Mouse (Mus musculus): ENCODE results near the gene Psme4. TPM values are rescaled to one million over a fixed set of nuclear protein-coding genes. Genes with fewer than 3 reads are reported as not detected.

The Psme4 gene
- polyA plus RNA-seq, 1 experiment from 2014 or later: 17.0 TPM

DNA sequence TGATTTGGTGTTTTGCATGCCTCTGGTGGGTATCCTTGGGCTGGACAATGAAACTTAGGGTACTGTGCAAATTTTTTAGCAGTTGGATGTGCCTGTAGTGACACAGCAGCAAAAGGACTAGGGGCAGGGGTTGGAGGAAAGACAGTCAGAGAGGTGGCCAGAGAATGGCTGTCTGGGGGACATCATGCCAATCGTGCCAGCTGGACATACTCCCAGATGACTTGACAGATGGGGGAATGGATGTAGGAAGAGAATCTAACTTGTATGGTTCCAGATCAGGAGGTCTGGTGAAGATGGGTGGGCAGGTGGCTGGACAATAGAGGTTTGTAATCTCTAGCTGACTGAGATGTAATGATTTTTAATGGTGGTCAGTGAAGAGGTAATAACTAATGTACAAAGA, 6.5 kb upstream of the Psme4 start:
- no peaks in the 10 kb centered on the region for H3K4me1 ChIP-seq (replicated peaks; ENCODE audit: insufficient read depth, low read length)
- no peak for TF ChIP-seq CTCF (IDR thresholded peaks at IDR 0.05; ENCODE audit: low read depth)
- no peak overlapping the region for H3K9ac ChIP-seq (ENCODE audit: low read depth, low read length)
- no peaks in the 10 kb centered on the region for H3K36me3 ChIP-seq (ENCODE audit: insufficient read depth, low read length)
- H3K27ac ChIP-seq: no peak overlapping the region
- ATAC-seq (replicated peaks; ENCODE audit: low FRiP score, low read depth) (no peak), DNase-seq (ENCODE audit: low spot score) (no peak)
- no peaks in the 10 kb centered on the region for H3K9me3 ChIP-seq (replicated peaks; ENCODE audit: low read length)
- no peak overlapping the region for H3K4me2 ChIP-seq (ENCODE audit: low read length)
- WGBS: 89% methylated on average over 1 of the region's 1 CpGs
- no peak overlapping the region for H3K4me3 ChIP-seq (replicated peaks; ENCODE audit: low read depth, low read length)
- H3K27me3 ChIP-seq (ENCODE audit: insufficient read depth, low read length): no peaks in the 10 kb centered on the region

DNA sequence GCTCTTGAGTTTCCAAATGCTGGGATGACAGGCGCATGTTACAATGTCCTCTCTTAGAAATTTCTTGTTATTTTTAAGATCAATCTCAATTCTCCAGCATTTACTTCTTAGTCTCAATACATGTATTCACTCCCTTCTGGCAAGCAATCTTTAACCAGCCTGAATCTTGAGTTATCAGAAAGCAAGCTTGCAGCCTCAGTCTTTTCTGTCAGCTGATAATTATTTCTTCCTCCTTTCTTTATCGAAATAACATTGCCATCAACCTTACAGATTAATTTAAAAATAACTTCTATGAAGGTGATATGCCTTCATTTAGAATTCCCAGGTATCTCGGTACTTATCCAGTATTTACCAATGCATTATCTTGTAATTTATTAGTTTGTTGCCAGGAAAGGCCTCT, 709 bp upstream of the Psme4 start:
- ATAC-seq (replicated peaks; ENCODE audit: low FRiP score, low read depth): no peak
- DNase-seq (ENCODE audit: low spot score): no peak
- Histone ChIP-seq H3K4me2 (ENCODE audit: low read length) (peak overlapping the region; percentile 81), H3K9me3 (replicated peaks; ENCODE audit: low read length) (no peaks in the 10 kb centered on the region), H3K4me3 (replicated peaks; ENCODE audit: low read depth, low read length) (peak overlapping the region; percentile 91; the same call in 1 of the 2 replicates), H3K9ac (ENCODE audit: low read depth, low read length) (peak overlapping the region; percentile 99; the same call in 1 of the 2 replicates), H3K4me1 (replicated peaks; ENCODE audit: insufficient read depth, low read length) (0 out of 2 replicates have a peak, but pooled peaks cover 11% of the 10 kb centered on the region), H3K27ac (0 out of 2 replicates have a peak overlapping the region, but pooled peaks have one; percentile 97), H3K27me3 (ENCODE audit: insufficient read depth, low read length) (no peaks in the 10 kb centered on the region), H3K36me3 (ENCODE audit: insufficient read depth, low read length) (no peaks in the 10 kb centered on the region)
- 80% methylated on average over 3 of the region's 3 CpGs for WGBS
- TF ChIP-seq CTCF (IDR thresholded peaks at IDR 0.05; ENCODE audit: low read depth): no peak

DNA sequence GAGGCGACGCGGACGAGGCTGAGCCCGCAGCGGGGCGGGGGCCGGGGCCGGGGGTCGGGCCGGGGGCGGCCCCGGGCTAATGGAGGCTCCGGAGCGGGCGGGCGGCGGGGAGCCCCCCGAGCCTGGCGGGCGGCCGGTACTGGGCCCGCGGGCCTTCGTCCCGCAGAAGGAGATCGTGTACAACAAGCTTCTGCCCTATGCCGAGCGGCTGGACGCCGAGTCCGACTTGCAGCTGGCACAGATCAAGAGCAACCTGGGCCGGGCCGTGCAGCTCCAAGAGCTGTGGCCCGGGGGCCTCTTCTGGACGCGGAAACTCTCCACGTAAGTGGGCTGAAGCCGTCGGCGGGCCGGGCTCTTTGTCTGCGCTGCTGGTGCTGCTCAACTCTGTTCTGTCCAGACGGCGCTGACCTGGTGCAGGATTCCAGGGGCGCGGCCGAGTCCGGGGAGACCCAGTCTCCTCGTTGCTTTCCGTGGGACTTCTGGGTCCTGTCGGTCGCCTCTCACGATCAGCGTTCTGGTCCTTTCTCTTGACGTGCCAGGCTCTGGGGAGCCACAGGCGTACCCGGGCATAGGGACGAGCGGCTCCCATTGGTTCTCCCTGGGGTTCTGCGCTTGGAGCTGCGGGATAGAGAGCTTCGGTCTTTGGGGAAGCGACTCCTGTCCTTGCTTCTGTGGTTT, 517 bp downstream of the Psme4 start:
- Histone ChIP-seq H3K36me3 (ENCODE audit: insufficient read depth, low read length) (no peaks in the 10 kb centered on the region), H3K27ac (peak overlapping the region; percentile 97), H3K4me1 (replicated peaks; ENCODE audit: insufficient read depth, low read length) (0 out of 2 replicates have a peak, but pooled peaks cover 11% of the 10 kb centered on the region), H3K27me3 (ENCODE audit: insufficient read depth, low read length) (no peaks in the 10 kb centered on the region), H3K9ac (ENCODE audit: low read depth, low read length) (peak overlapping the region; percentile 99), H3K4me3 (replicated peaks; ENCODE audit: low read depth, low read length) (peak overlapping the region; percentile 91), H3K4me2 (ENCODE audit: low read length) (peak overlapping the region; percentile 81), H3K9me3 (replicated peaks; ENCODE audit: low read length) (no peaks in the 10 kb centered on the region)
- under 1% methylated on average over 47 of the region's 64 CpGs for WGBS
- ATAC-seq (replicated peaks; ENCODE audit: low FRiP score, low read depth) (peak; percentile 77), DNase-seq (ENCODE audit: low spot score) (peak; percentile 62)
- no peak for TF ChIP-seq CTCF (IDR thresholded peaks at IDR 0.05; ENCODE audit: low read depth)

DNA sequence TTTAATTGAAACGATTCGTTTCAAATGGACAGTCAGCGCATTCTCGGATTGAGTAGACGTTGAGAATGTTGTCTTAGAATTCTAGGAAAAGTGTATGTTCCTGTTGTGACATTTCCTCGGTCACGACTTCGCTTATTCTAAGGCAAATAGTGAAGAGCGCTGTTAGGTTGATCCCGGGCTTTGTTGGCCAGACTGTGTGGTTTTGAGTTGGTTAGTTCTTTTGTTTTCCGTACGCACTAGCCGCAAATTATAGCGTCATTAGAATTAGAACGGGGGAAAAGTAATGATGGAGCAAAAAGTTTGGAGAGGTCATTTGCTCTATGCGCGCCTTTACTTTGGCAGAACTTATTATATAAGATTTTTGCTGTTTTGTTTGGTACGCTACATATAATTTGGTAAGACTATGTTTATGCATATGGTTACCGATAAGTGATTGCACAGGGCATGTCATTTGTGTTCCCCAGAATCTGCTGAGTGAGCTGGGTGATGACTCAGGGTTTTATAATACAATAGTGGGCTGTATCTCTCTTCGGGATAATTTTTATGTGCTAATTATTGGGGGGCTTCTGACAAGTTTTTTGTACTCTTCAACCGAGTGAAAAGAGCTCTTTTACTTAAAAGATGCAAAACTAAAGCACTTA, 1.4 kb downstream of the Psme4 start:
- ATAC-seq (replicated peaks; ENCODE audit: low FRiP score, low read depth) (no peak), DNase-seq (ENCODE audit: low spot score) (peak; percentile 39)
- Histone ChIP-seq H3K4me1 (replicated peaks; ENCODE audit: insufficient read depth, low read length) (peaks cover 15% of the 10 kb centered on the region; the same call in 1 of the 2 replicates), H3K4me3 (replicated peaks; ENCODE audit: low read depth, low read length) (peak overlapping the region; percentile 91), H3K4me2 (ENCODE audit: low read length) (peak overlapping the region; percentile 81), H3K27me3 (ENCODE audit: insufficient read depth, low read length) (no peaks in the 10 kb centered on the region), H3K9me3 (replicated peaks; ENCODE audit: low read length) (no peaks in the 10 kb centered on the region), H3K27ac (0 out of 2 replicates have a peak overlapping the region, but pooled peaks have one; percentile 97), H3K36me3 (ENCODE audit: insufficient read depth, low read length) (no peaks in the 10 kb centered on the region), H3K9ac (ENCODE audit: low read depth, low read length) (peak overlapping the region; percentile 99)
- TF ChIP-seq CTCF (IDR thresholded peaks at IDR 0.05; ENCODE audit: low read depth): no peak
- WGBS: 2% methylated on average over 21 of the region's 21 CpGs

DNA sequence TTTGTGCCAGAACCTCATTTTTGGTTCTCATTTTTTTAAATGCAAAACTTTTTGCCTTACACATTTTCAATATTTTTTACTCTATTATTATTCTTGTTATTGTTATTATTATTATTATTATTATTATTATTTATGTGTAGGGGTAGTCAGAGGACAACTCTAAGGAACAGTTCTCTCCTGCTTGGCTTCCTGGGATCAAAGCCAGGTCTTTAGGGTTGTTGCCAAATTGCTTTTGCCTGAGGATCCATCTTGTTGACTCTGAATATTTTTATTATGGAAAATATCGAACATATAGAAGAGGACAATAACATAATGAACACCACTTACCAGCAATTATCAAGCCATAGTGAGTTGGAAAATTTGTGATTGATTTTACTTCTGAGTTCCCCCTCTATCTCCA, 3.1 kb downstream of the Psme4 start:
- Histone ChIP-seq H3K9ac (ENCODE audit: low read depth, low read length) (no peak overlapping the region), H3K4me2 (ENCODE audit: low read length) (no peak overlapping the region), H3K4me1 (replicated peaks; ENCODE audit: insufficient read depth, low read length) (peaks cover 15% of the 10 kb centered on the region; the same call in 1 of the 2 replicates), H3K4me3 (replicated peaks; ENCODE audit: low read depth, low read length) (no peak overlapping the region), H3K9me3 (replicated peaks; ENCODE audit: low read length) (no peaks in the 10 kb centered on the region), H3K27ac (no peak overlapping the region), H3K27me3 (ENCODE audit: insufficient read depth, low read length) (no peaks in the 10 kb centered on the region), H3K36me3 (ENCODE audit: insufficient read depth, low read length) (no peaks in the 10 kb centered on the region)
- no peak for DNase-seq (ENCODE audit: low spot score)
- ATAC-seq (replicated peaks; ENCODE audit: low FRiP score, low read depth): no peak
- WGBS: 50% methylated on average over 1 of the region's 1 CpGs
- no peak for TF ChIP-seq CTCF (IDR thresholded peaks at IDR 0.05; ENCODE audit: low read depth)

DNA sequence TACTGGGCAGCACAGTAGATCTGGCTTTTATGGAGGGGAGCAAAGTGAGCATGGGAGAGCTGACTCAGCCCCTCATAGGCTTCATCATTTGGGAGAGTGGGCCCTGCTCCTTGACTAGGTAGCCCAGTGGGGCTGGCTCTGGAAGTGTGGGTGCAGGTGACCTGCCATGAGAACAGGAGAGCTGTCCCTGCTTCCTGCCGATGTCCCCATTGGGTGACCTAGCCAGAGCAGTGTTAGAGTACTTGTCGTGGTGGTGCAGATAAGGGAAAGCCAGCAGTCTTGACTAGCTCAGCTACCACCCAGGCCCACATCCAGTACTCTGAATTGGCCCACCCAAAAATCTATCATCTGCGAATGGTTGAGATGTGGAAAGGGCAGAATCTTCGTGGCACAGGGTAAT, 6.0 kb downstream of the Psme4 start:
- Histone ChIP-seq H3K4me1 (replicated peaks; ENCODE audit: insufficient read depth, low read length) (peaks cover 10% of the 10 kb centered on the region; the same call in 1 of the 2 replicates), H3K4me2 (ENCODE audit: low read length) (no peak overlapping the region), H3K36me3 (ENCODE audit: insufficient read depth, low read length) (no peaks in the 10 kb centered on the region), H3K27ac (no peak overlapping the region), H3K27me3 (ENCODE audit: insufficient read depth, low read length) (no peaks in the 10 kb centered on the region), H3K4me3 (replicated peaks; ENCODE audit: low read depth, low read length) (no peak overlapping the region), H3K9me3 (replicated peaks; ENCODE audit: low read length) (no peaks in the 10 kb centered on the region), H3K9ac (ENCODE audit: low read depth, low read length) (no peak overlapping the region)
- WGBS: 79% methylated on average over 4 of the region's 4 CpGs
- DNase-seq (ENCODE audit: low spot score) (no peak), ATAC-seq (replicated peaks; ENCODE audit: low FRiP score, low read depth) (0 out of 2 replicates have a peak, but pooled peaks have one; percentile 25)
- no peak for TF ChIP-seq CTCF (IDR thresholded peaks at IDR 0.05; ENCODE audit: low read depth)

All from kidney, postnatal 0 days (tissue).